Mouse (Mus musculus): ENCODE data around the gene Golga4.

- TF ChIP-seq POLR2A (IDR thresholded peaks at IDR 0.05; ENCODE audit: insufficient read length, low read depth) (no peak), POLR2AphosphoS2 (IDR thresholded peaks at IDR 0.05; ENCODE audit: insufficient read length, low read depth) (no peak), E2F4 (IDR thresholded peaks at IDR 0.05; ENCODE audit: insufficient read depth) (no peak), USF1 (IDR thresholded peaks at IDR 0.05; ENCODE audit: low read depth) (peak; percentile 3), MAX (IDR thresholded peaks at IDR 0.05; ENCODE audit: low read depth) (no peak), TCF3 (IDR thresholded peaks at IDR 0.05; ENCODE audit: insufficient read length, low read depth) (no peak), CEBPB (IDR thresholded peaks at IDR 0.05; ENCODE audit: insufficient read depth, poor library complexity, severe bottlenecking) (no peak), TCF12 (IDR thresholded peaks at IDR 0.05; ENCODE audit: insufficient read depth, poor library complexity, severe bottlenecking) (no peak), MYOG (IDR thresholded peaks at IDR 0.05; ENCODE audit: control insufficient read depth in 1 of 3, insufficient read depth in 1 of 3, insufficient read length in 2 of 3, low read depth in 2 of 3) (no peak), REST (IDR thresholded peaks at IDR 0.05; ENCODE audit: insufficient read depth, insufficient read length) (no peak), MYOD1 (IDR thresholded peaks at IDR 0.05; ENCODE audit: control insufficient read depth in 1 of 3, insufficient read length in 2 of 3, low read depth in 2 of 3) (no peak)
These were observed 85.6 kb downstream of the Golga4 start for GRCm38 (mm10) chr9:118591633-118592032.
